Mouse (Mus musculus): ENCODE results near the gene Ankfn1.

GRCm38 (mm10) chr11:89733973-89734693 is 43.3 kb downstream of the Ankfn1 start:
- TF ChIP-seq CTCF (IDR thresholded peaks at IDR 0.05; ENCODE audit: insufficient read depth, low read length) (no peak), POLR2A (IDR thresholded peaks at IDR 0.05; ENCODE audit: borderline replicate concordance, extremely low read depth, low read depth, low read length) (no peak)
